Mouse (Mus musculus) neural tube, embryonic 15.5 days (tissue): Measurements from ENCODE around the gene Thada. TPM values are rescaled to one million over a fixed set of nuclear protein-coding genes. Genes with fewer than 3 reads are reported as not detected.

Experiments
- ATAC-seq: fragments of 200-750 bp; cut with Nextera tagmentation; 2 replicates; pipeline ENCODE4 v1.8.0; 2017; ENCODE audit warnings: mild to moderate bottlenecking, moderate TSS enrichment, moderate library complexity; ENCODE audit not compliant: low FRiP score
- H3K27ac ChIP-seq: fragments of 300-500 bp; sonication (generic); replicated peaks from 2 replicates; pipeline ENCODE4 v1.5.1; 2015; ENCODE audit warnings: mild to moderate bottlenecking, inconsistent platforms
- H3K27me3 ChIP-seq: fragments of 300-500 bp; sonication (generic); replicated peaks from 2 replicates; pipeline ENCODE4 v1.6.1; 2015; ENCODE audit warnings: inconsistent platforms
- H3K36me3 ChIP-seq: fragments of 300-500 bp; sonication (generic); 2 replicates; pipeline ENCODE4 v1.6.1; 2015; ENCODE audit warnings: inconsistent platforms
- H3K4me1 ChIP-seq: fragments of 300-500 bp; sonication (generic); 2 replicates; pipeline ENCODE4 v1.6.1; 2015; ENCODE audit warnings: inconsistent platforms
- H3K4me2 ChIP-seq: fragments of 300-500 bp; sonication (generic); 2 replicates; pipeline ENCODE4 v1.6.1; 2015; ENCODE audit warnings: inconsistent platforms, mild to moderate bottlenecking, moderate library complexity
- H3K4me3 ChIP-seq: fragments of 300-500 bp; sonication (generic); replicated peaks from 2 replicates; pipeline ENCODE4 v1.5.1; 2015; ENCODE audit warnings: mild to moderate bottlenecking, inconsistent platforms
- H3K9ac ChIP-seq: fragments of 300-500 bp; sonication (generic); replicated peaks from 2 replicates; pipeline ENCODE4 v1.6.1; 2015; ENCODE audit warnings: mild to moderate bottlenecking, inconsistent platforms
- H3K9me3 ChIP-seq: fragments of 300-500 bp; sonication (generic); replicated peaks from 2 replicates; pipeline ENCODE4 v1.6.1; 2016; ENCODE audit warnings: inconsistent platforms
- WGBS: fragments of 180-500 bp; shearing (Covaris S2); methylation state at CpG from one replicate; pipeline ENCODE4 v1.1.7; 2015; ENCODE audit warnings: mixed read lengths; 5-methylcytosine and 5-hydroxymethylcytosine counted together
- polyA plus RNA-seq: library from polyadenylated mRNA; unstranded; fragments of >200 nt; fragmentation: Nextera tagmentation; extraction: Ambion mirVana; gene quantifications from 2 replicates; pipeline ENCODE4 v1.2.1, GENCODE M21; 2015

The Thada gene
- polyA plus RNA-seq, 1 experiment from 2014 or later = 7.0 TPM

DNA sequence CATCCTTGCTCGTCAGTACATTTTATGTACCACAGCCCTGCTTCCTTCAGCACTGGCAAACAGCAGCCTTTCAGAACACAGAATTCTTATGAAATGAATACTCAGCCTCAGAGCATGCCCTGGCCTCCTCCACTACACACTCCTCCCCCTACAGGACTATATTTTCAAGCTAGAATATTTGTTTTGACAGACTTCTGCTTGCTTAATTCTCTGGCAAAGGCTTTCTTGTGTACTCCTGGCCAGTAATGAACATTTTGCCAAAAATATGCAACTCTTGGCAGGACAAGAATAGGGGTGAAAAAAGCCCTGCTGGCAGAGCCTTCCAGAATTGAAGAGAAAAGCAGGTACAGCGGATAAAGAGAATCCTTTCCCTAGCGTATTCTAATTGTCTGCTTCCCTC, 98.3 kb downstream of the Thada start:
- no peak overlapping the region for H3K4me2 ChIP-seq
- ATAC-seq = no peak
- H3K9ac ChIP-seq = no peak overlapping the region
- H3K4me1 ChIP-seq = peaks cover 41% of the 10 kb centered on the region
- 62% methylated on average over 3 of the region's 3 CpGs for WGBS
- H3K27ac ChIP-seq = peak overlapping the region; percentile 52; the same call in 1 of the 2 replicates
- H3K4me3 ChIP-seq = no peak overlapping the region
- H3K9me3 ChIP-seq = no peaks in the 10 kb centered on the region
- H3K27me3 ChIP-seq = no peaks in the 10 kb centered on the region
- H3K36me3 ChIP-seq = no peaks in the 10 kb centered on the region

DNA sequence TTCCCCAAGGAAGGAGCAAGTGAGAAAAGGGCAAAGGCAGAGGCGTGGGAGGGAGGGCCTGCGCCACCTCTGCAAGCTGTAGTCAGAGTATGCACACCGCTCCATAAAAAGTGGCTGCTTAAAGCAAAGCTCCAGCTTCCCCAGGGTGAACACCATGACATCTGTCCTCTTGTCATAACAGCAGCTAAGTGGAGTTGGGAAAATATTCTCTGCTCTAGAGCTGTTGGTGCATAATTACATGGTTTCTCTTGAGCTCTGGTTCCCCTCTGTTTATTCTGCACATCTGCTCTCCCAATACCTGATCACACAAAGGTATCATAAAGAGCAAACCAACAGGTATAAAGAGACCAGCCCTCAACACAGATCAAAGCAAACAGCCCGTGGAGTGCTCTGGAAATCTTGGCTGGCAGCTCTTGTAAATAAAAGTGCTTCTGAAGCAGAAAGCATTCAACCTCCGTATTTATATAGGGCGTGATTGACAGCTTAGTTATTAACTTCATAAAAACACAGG, 100.2 kb downstream of the Thada start:
- WGBS = 37% methylated on average over 6 of the region's 6 CpGs
- H3K36me3 ChIP-seq = no peaks in the 10 kb centered on the region

DNA sequence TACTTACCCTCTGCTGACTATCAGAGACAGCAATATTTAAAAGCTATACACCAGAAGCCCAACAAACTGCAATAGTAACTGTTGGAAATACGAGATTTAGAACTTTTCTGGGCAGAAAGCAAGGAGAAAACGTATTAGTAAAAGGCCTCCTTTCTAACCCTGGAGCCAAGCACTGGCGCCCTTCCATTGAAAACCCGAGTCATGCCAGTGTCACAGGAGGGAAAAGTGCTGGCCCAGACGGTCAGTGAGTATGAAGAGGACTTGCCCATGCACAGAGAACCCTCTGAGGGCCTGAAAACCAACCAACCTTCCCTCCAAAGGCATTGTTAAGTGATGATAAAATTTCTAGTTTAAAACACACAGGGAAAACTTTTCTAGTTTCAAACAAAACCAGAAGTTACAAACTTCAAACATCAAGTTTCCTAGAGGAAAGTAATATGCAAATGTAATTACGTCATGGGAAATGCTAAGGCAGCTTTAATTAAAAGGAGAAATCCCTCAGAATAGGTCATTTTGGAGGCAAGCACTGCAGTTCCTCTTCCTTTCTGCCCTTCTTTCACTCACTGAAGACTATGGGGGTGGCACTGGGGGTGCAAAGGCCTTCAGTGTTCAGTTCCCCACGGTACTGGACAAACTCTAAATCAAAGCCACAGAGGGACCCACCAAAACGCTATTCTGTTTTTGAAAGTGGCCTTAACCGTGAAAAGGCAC, 100.8 kb downstream of the Thada start:
- Histone ChIP-seq H3K4me3 (no peak overlapping the region), H3K27ac (peak overlapping the region; percentile 75), H3K9ac (no peak overlapping the region), H3K27me3 (no peaks in the 10 kb centered on the region), H3K4me2 (no peak overlapping the region), H3K36me3 (no peaks in the 10 kb centered on the region), H3K4me1 (peaks cover 41% of the 10 kb centered on the region), H3K9me3 (no peaks in the 10 kb centered on the region)
- 50% methylated on average over 9 of the region's 9 CpGs for WGBS
- ATAC-seq = no peak

More for the DNA sequence above, 100.2 kb downstream of the Thada start:
- peaks cover 41% of the 10 kb centered on the region for H3K4me1 ChIP-seq
- H3K9me3 ChIP-seq = no peaks in the 10 kb centered on the region
- H3K4me2 ChIP-seq = no peak overlapping the region
- no peak overlapping the region for H3K9ac ChIP-seq
- H3K27ac ChIP-seq = peak overlapping the region; percentile 75
- ATAC-seq = no peak
- H3K4me3 ChIP-seq = no peak overlapping the region
- no peaks in the 10 kb centered on the region for H3K27me3 ChIP-seq

DNA sequence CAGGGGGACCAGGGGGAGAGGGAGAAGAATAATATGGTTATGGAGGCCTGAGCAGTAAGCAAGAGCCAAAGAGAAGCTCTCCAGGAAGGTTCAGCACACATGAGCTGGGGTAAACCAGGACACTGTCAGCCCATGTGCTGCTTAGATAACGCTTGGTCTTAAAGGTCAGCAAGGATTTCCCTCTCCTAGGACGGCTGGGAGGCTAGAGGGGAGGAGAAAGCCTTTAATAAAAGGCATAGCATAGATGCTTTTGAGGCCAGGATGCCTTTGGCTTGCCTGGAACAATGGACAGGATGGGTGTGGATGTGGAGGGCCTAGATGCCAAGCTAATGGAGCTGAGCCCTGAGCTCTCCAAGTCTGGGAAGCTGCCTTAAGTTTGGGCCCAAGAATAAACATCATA, 102.6 kb downstream of the Thada start:
- H3K9me3 ChIP-seq = no peaks in the 10 kb centered on the region
- H3K4me1 ChIP-seq = peaks cover 35% of the 10 kb centered on the region
- H3K9ac ChIP-seq = no peak overlapping the region
- no peak overlapping the region for H3K4me2 ChIP-seq
- WGBS = 38% methylated on average over 2 of the region's 2 CpGs
- ATAC-seq = no peak
- no peak overlapping the region for H3K4me3 ChIP-seq
- H3K36me3 ChIP-seq = no peaks in the 10 kb centered on the region
- H3K27ac ChIP-seq = no peak overlapping the region
- H3K27me3 ChIP-seq = no peaks in the 10 kb centered on the region

- Histone ChIP-seq H3K9me3 (no peaks in the 10 kb centered on the region), H3K9ac (no peak overlapping the region), H3K27ac (no peak overlapping the region), H3K36me3 (no peaks in the 10 kb centered on the region), H3K4me2 (no peak overlapping the region), H3K4me1 (peaks cover 30% of the 10 kb centered on the region), H3K27me3 (no peaks in the 10 kb centered on the region), H3K4me3 (no peak overlapping the region)
- ATAC-seq = no peak
- WGBS = 85% methylated on average over 13 of the region's 13 CpGs
Measured at GRCm38 (mm10) chr17:84362581-84363286, 103.3 kb downstream of the Thada start.

DNA sequence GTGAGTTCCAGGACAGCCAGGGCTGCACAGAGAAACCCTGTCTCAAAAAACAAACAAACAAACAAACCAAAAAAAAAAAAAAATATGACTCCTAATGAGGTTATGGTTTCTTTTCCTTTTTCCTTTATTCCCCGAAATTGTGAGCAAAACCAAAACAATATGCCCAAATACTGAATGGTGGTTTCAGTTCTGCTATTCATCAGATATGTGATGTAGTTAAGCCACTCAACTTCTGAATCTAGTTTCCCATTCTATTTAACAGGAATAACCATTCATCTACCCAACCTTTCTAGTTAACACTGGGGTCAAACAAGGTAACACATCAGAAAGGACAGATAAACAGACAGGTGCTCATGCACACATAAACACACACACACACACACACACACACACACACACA, 105.0 kb downstream of the Thada start:
- no peak overlapping the region for H3K4me2 ChIP-seq
- no peaks in the 10 kb centered on the region for H3K36me3 ChIP-seq
- H3K27me3 ChIP-seq = no peaks in the 10 kb centered on the region
- ATAC-seq = no peak
- 81% methylated on average over 1 of the region's 1 CpGs for WGBS
- H3K9ac ChIP-seq = no peak overlapping the region
- peaks cover 26% of the 10 kb centered on the region for H3K4me1 ChIP-seq
- no peak overlapping the region for H3K27ac ChIP-seq
- no peaks in the 10 kb centered on the region for H3K9me3 ChIP-seq
- H3K4me3 ChIP-seq = no peak overlapping the region

DNA sequence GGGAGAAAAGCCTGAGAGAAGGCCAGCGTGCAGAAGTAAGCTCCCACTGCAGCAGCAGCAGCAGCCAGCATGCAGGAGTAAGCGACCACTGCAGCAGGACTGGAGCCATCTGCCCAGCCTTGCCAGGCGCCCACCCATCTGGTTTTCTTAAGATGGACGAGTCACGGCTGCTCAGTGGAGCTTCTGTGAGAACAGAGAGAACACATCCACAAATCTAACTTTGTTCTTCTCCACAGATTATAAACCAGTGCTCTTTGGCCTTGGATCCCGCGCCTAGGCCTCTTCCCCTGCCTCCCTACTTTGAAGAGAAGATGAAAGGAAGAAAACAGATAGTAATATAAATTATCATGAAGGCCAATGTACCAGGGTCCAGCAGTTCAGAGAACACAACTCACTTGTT, 106.2 kb downstream of the Thada start:
- no peaks in the 10 kb centered on the region for H3K36me3 ChIP-seq
- no peak overlapping the region; the same call in 1 of the 2 replicates for H3K27ac ChIP-seq
- no peak overlapping the region for H3K9ac ChIP-seq
- no peak for ATAC-seq
- no peaks in the 10 kb centered on the region for H3K9me3 ChIP-seq
- no peak overlapping the region for H3K4me2 ChIP-seq
- peaks cover 14% of the 10 kb centered on the region for H3K4me1 ChIP-seq
- 76% methylated on average over 7 of the region's 7 CpGs for WGBS
- no peaks in the 10 kb centered on the region for H3K27me3 ChIP-seq
- no peak overlapping the region for H3K4me3 ChIP-seq

DNA sequence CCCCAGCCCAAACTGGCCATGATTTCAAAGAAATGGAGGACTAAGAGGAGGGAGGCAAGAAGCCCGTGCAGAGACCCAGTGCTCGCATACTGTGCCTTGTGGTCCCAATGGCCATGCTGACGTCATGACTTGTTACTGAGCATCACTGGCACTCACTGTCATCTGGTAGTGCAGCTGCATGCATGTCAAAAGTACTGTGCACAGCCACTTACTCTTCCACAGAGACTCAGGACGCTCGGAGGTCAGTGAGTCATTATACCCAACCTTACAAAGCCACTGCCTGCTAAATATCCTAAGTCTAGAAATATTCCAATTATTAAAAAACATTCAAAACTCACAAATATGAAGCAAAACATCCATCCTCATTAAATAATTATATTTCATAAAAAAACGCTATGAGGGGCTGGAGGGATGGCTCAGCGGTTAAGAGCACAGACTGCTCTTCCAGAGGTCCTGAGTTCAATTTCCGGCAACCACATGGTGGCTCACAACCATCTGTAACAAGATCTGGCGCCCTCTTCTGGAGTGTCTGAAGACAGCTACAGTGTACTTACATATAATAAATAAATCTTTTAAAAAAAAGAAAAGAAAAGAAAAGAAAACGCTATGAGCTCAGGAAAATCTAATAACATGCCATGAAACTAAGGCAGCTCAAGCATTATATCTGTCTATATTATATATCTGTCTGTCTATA, 106.9 kb downstream of the Thada start:
- Histone ChIP-seq H3K4me2 (no peak overlapping the region), H3K4me3 (no peak overlapping the region), H3K27ac (no peak overlapping the region), H3K9me3 (no peaks in the 10 kb centered on the region), H3K36me3 (no peaks in the 10 kb centered on the region), H3K4me1 (peaks cover 7% of the 10 kb centered on the region; the same call in 1 of the 2 replicates), H3K27me3 (no peaks in the 10 kb centered on the region), H3K9ac (no peak overlapping the region)
- WGBS = 93% methylated on average over 10 of the region's 10 CpGs
- no peak for ATAC-seq

DNA sequence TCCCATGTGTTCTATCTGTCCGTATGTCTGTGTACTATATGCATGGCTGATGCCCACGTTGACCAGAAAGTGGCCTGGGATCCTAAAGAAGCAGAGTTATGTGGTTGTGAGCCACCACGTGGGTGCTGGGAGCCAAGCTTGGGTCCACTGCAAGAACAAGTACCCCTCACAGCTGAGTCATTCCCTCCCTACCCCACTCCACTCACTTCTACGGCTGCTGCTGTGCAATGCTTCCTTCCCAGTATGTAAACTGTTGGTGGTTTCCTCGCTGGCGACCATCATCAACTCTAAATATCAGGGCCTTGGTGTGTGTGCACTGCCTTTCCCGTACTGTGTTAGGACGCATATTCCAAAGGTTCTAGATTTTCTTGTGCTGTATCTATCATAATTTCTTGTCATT, 108.2 kb downstream of the Thada start:
- no peak for ATAC-seq
- H3K4me1 ChIP-seq = no peaks in the 10 kb centered on the region
- H3K27ac ChIP-seq = no peak overlapping the region
- H3K4me3 ChIP-seq = no peak overlapping the region
- WGBS = 91% methylated on average over 8 of the region's 8 CpGs
- no peak overlapping the region for H3K4me2 ChIP-seq
- H3K9me3 ChIP-seq = no peaks in the 10 kb centered on the region
- no peaks in the 10 kb centered on the region for H3K27me3 ChIP-seq
- no peaks in the 10 kb centered on the region for H3K36me3 ChIP-seq
- no peak overlapping the region for H3K9ac ChIP-seq

DNA sequence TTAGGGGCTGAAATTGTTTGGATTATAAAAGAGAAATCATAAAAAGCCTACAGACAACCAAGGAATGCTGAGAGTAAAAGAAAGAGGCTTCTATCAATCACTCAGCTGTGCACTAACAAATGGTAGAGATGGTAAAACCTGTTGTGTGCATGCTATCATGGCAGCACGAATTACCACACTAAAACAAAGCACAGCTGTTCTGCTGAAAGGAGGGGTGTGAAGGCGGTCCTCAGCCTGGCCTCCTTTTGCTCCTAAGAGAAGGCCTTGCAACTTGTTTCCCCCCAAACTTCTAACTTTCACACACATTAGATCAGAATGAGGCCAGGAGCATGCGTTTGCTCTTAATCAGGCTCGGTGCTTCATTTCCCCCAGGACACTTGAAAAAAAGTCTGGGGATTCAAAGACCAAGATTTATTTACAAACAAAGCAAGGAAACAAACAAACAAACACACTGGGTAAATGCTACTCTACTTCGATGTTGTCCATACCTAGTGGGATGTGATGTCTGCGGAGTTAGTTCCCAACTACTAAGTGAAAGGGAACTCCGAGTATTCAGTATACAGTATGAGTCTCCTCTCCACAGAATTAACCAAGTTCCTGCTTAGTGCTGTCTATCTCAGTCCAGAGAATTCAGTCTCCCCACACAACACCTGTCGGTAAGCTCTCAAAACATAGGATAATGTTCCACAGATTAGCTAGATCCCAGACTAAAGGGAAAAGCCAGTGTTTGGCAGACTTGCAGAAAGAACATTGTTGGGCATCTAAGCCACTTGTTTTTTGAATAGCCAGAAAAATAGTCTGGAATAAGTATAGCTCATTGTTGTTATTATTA, 109.7 kb downstream of the Thada start:
- Histone ChIP-seq H3K4me2 (no peak overlapping the region), H3K4me3 (no peak overlapping the region), H3K4me1 (peaks cover 8% of the 10 kb centered on the region), H3K27ac (no peak overlapping the region), H3K9me3 (no peaks in the 10 kb centered on the region), H3K27me3 (no peaks in the 10 kb centered on the region), H3K36me3 (no peaks in the 10 kb centered on the region), H3K9ac (no peak overlapping the region)
- WGBS = 59% methylated on average over 8 of the region's 8 CpGs
- no peak for ATAC-seq

DNA sequence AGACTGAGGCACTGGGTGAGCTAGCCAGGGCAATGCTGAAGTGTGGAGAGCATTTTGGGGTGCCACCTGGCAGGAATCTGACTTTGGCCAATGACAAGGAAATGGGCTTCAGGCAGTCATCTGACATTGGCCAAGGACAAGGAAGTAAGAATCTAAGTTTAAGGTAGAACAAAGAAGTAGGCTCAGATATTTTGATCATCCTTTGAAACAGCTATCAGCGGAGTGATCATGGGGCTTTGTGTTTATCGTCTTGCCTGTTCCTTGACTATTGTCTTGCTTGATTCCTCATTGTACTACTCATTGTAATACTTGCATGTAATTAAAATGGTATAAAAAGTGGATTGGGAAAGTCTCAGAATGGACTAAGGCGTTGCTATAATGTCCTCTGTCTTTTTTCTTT, 111.0 kb downstream of the Thada start:
- Histone ChIP-seq H3K4me3 (no peak overlapping the region), H3K27ac (no peak overlapping the region), H3K4me1 (peaks cover 12% of the 10 kb centered on the region), H3K27me3 (no peaks in the 10 kb centered on the region), H3K9me3 (no peaks in the 10 kb centered on the region), H3K36me3 (no peaks in the 10 kb centered on the region), H3K9ac (no peak overlapping the region), H3K4me2 (no peak overlapping the region)
- 93% methylated on average over 3 of the region's 3 CpGs for WGBS
- ATAC-seq = no peak
